Comparison of ENCODE assay signal across 16 mouse cellular contexts in genomic region chr19:54076362-54077349, GRCm38 (mm10). TPM values are rescaled to one million over a fixed set of nuclear protein-coding genes. Genes with fewer than 3 reads are reported as not detected.
"Had no signal": no experiment of that assay in that cellular context is flagged by ENCODE, and none has a peak within 500 bp of the region (broad histone marks: within the 10 kb centered on the region; RNA-seq: fewer than 3 reads in every experiment).

No protein-coding gene starts in this region.

- H3K36me3 ChIP-seq: limb, embryonic 15.5 days; liver, embryonic 12.5 days; neural tube, embryonic 13.5 days had no signal

- H3K9me3 ChIP-seq: limb, embryonic 15.5 days; liver, embryonic 12.5 days; neural tube, embryonic 13.5 days had no signal

- H3K27ac ChIP-seq: kidney, postnatal 0 days; limb, embryonic 15.5 days; liver, embryonic 12.5 days; neural tube, embryonic 13.5 days; stomach, postnatal 0 days had no signal

- H3K9ac ChIP-seq: limb, embryonic 15.5 days; liver, embryonic 12.5 days; lung, embryonic 14.5 days; neural tube, embryonic 13.5 days had no signal

- DNase-seq: kidney, postnatal 36 days; layer of hippocampus, adult 9-11 months; layer of hippocampus, postnatal 36 days; lung, embryonic 14.5 days; lung, postnatal 14 days; right cerebral cortex, adult 18-20 months; right cerebral cortex, postnatal 25 days; thymus, postnatal 4 days had no signal

- H3K4me1 ChIP-seq: limb, embryonic 15.5 days; liver, embryonic 12.5 days had no signal

- H3K4me2 ChIP-seq: limb, embryonic 15.5 days; liver, embryonic 12.5 days; lung, embryonic 14.5 days; neural tube, embryonic 13.5 days had no signal

- ATAC-seq: intestine, embryonic 16.5 days; liver, embryonic 12.5 days; midbrain, embryonic 16.5 days had no signal

- H3K4me3 ChIP-seq: limb, embryonic 15.5 days; liver, embryonic 12.5 days; neural tube, embryonic 13.5 days had no signal

- H3K27me3 ChIP-seq: limb, embryonic 15.5 days; liver, embryonic 12.5 days; neural tube, embryonic 13.5 days had no signal

RNA-seq across cellular contexts. Expression of gene Adra2a, which starts 32.7 kb away (rescaled TPM):
- polyA plus RNA-seq: limb, embryonic 11.5 days had no signal
